Mouse (Mus musculus): ENCODE measurements around the gene Ube2j1.

The Ube2j1 gene

DNA sequence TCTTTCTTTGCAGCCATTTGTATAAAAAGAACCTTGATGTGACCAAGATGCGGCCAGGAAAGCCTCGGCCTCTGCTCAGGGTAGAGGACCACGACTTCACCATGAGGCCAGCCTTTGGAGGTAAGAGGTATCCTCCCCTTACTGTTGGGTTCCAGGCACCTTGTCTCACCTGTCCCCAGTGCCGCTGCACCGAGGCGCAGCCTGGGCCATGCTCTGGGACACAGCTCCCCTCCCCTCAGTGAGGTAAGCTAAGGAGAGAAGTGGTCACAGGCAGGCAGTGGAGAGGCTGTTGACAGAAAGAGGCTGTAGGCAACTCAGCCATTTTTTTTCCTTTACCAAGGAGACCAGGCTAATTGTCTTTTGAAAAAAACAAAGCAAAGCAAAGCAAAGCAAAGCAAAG, 40.1 kb downstream of the Ube2j1 start:
- no peak for DNase-seq (ENCODE audit: low spot score)

DNA sequence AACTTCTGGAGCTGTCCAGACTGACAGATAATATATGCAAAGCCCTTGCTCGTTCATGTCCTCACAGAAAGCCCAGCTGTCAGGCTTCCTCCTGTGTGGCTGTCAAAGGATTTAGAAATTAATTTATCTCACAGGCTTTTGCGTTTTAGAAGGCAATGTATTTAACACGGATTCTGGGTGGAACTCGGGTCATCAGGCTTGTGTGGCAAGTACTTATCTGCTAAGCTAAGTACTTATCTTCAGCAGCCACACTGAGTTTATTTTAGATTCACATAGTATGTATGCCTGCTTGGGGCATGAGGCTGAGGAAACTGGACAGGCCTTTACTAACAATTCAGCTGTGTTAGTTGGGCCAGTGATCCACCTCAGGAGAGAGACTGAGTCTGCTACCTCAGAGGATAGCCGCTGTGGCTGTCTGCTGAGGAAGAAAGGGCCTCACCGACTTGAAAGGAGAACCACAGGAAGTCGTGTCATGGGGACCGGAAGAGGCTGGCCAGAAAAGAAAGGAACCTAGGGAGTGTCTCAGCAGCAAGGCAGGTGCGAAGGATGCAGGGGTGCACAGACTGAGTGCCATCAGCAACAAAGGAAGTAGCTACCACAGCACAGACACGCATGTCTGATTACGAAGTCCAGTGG, 41.4 kb downstream of the Ube2j1 start:
- DNase-seq (ENCODE audit: low spot score): no peak

DNA sequence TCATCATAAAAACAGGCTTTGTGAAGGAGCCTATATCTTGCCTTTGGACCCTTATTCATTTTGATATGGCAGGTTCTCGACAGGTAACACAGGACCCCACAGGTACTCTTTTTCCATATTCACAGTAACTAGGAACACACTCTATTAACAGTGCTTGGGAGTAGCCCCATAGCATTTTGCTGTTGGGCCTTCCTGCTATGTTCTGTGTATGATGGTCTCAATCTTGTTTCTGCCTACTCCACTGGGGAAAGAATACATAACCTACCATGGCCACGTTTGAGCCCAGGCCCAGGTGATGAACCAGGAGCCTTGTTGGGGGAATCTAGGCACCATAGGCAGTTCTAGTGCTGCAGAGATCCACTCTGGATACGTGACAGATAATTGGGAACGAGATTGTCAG, 43.2 kb downstream of the Ube2j1 start:
- DNase-seq (ENCODE audit: low spot score): no peak

DNA sequence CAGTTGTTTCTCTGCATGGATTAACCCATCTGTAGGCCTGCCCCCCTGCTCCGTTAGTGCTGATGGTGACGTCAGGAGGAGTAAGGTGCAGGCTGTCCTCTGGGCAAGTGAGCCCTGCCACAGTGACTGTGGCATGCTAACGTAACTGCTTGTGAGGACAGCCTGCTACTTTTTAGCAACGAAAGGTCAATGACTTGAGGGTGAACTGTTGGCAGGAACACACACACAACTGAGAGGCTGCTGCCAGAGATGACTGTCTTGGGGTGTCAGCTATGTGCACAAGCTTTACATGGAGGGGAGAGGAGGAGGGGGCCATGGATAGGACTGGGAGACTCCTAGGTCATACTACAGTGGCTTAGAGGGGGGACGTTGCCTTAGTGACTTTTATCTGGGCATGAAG, 43.6 kb downstream of the Ube2j1 start:
- DNase-seq (ENCODE audit: low spot score): no peak

DNA sequence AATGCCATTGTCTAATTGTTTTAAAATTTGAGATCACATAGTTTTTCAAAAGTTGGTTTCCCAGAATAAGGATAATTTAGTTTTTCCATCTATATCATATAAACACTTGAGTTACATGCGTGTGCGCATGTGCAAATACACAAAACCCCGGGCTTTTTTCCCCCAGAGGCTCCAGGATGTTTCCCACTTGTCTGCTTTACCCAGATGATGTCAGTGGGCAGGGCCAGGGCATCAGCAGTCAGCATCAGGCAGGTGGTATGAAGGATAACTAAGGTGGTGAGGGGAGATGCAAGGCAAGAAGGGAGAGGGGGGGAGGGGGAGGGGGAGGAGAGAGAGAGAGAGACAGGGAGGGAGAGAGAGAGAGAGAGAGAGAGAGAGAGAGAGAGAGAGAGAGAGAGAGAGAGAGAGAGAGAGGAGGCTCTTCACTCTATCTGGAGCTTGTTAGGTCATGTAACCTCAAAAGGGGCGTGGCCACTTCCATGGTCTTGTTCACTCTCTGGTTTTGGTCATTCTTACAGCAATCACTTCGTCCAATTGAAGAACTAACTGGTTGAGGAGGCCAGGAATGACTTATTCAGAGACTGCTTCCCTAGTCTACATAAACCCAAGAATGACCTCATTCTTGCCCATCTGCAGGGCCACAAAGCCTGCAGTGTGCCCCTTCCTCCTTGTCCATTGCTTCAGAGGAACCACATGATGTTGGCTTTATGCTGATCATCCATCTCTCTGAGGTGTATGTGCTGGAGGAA, 44.7 kb downstream of the Ube2j1 start:
- DNase-seq (ENCODE audit: low spot score): no peak

DNA sequence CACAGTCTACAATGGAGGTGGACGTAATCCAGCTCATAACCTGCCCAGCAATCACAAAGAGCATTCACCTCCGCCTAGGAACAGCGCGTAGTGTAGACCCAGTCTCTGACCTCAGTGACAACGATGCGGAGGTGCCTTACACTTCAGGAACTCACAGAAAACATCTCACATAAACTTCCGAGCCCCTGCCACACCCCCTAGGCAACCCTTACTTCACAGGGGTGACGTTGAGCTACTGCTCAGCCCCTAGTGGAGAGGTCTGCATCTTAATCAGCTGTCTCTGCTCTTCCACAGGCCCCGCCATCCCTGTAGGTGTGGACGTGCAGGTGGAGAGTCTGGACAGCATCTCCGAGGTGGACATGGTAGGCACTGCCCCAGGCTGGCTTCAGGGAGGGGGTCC, 45.9 kb downstream of the Ube2j1 start:
- no peak for DNase-seq (ENCODE audit: low spot score)

DNA sequence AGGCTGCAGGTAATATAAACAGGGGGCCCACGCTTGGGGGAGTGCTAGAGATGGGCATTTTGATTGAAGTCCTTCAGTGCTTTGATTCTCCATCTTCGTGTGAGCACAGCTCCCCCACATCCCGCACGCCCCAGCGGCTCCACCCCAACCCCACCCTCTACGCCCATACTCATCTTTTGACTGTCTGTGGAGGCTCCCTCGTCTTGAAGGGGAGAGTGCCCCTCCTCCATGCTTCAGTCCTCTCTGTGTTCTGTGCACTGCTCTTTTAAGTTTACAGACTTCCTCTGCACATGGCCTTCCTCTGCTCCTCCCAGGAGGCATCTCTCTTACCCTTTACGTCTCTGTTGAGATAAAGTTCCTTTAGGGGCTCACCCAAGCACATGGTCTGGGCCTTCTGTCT, 46.5 kb downstream of the Ube2j1 start:
- DNase-seq (ENCODE audit: low spot score): no peak

DNA sequence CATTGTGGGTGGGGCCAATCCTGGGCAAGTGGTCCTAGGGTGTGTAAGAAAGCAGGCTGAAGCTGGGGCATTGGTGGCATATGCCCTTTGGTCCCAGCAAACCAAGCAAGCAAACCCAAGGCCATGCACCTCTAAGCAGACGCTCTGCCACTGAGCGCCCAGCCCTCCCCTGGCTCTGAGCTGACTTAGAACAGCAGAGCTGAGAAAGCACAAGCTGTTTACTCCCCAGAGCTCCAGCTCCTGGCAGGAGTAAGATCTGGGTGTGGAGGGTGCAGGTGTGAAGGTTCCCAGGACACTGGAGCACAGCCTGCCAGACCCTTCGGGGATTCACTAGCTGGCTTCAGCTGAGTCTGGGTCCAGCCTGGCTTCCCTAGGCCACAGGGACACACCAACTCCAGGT, 47.3 kb downstream of the Ube2j1 start:
- DNase-seq (ENCODE audit: low spot score): no peak

DNA sequence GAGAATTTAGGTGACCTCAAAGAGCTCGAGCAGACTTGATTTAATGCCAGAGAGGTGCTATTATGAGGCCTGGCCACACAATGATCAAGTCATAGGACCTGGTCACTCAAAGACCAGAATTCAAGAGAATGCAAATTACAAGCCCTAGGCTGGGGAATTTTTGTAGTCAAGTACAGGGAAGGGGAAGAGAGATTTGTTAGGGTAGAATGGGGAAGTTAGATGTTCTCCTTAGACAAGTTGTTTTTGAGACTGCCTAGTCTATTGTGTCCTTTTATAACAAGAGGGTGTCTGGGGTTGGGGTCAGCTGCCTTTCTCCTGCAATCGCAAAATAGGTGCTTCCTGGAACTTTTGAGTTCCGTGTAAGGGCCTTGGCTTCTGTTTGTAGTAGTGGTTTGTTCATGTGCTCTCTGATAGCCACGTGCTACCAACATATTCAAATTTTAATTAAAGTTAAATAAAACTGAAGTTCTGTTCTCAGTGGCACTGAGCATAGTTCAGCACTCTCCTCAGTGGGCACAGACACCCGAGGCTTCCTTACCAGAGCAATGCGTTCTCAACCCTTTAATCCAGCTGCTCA, 68.0 kb downstream of the Ube2j1 start:
- no peak for DNase-seq (ENCODE audit: low spot score)
